Mouse (Mus musculus) stomach, embryonic 16.5 days (tissue): Measurements from ENCODE around the gene Gm10972. TPM values are rescaled to one million over a fixed set of nuclear protein-coding genes. Genes with fewer than 3 reads are reported as not detected.
A peak's percentile ranks its signal among the peaks of the same experiment; 100 is the strongest.
"Not testable (repeated sequence)": the region's sequence is repeated elsewhere in the genome, so short reads cannot be mapped to it uniquely, and the experiment has no call there.

Experiments used
- ATAC-seq: fragments of 200-750 bp; cut with Nextera tagmentation; 2 replicates; pipeline ENCODE4 v1.8.0; 2017; ENCODE audit warnings: moderate number of reproducible peaks, moderate TSS enrichment; ENCODE audit not compliant: insufficient read depth, low FRiP score
- H3K27ac ChIP-seq: fragments of 300-500 bp; sonication (generic); 2 replicates; pipeline ENCODE4 v1.5.1; 2014; ENCODE audit warnings: low read length
- H3K27me3 ChIP-seq: fragments of 300-500 bp; sonication (generic); 2 replicates; pipeline ENCODE4 v1.6.1; 2014; ENCODE audit warnings: low read length, control low read depth, mixed read lengths; ENCODE audit not compliant: control insufficient read depth, insufficient read depth
- H3K36me3 ChIP-seq: fragments of 300-500 bp; sonication (generic); 2 replicates; pipeline ENCODE4 v1.6.1; 2014; ENCODE audit warnings: low read length; ENCODE audit not compliant: control insufficient read depth, insufficient read depth
- H3K4me1 ChIP-seq: fragments of 300-500 bp; sonication (generic); 2 replicates; pipeline ENCODE4 v1.6.1; 2014; ENCODE audit warnings: low read length, control low read depth, mixed read lengths; ENCODE audit not compliant: control insufficient read depth, insufficient read depth
- H3K4me2 ChIP-seq: fragments of 300-500 bp; sonication (generic); 2 replicates; pipeline ENCODE4 v1.6.1; 2014; ENCODE audit warnings: low read depth, low read length, mixed read lengths
- H3K4me3 ChIP-seq: fragments of 300-500 bp; sonication (generic); replicated peaks from 2 replicates; pipeline ENCODE4 v1.5.1; 2014; ENCODE audit warnings: mild to moderate bottlenecking, low read length
- H3K9ac ChIP-seq: fragments of 300-500 bp; sonication (generic); 2 replicates; pipeline ENCODE4 v1.6.1; 2014; ENCODE audit warnings: low read length
- H3K9me3 ChIP-seq: fragments of 300-500 bp; sonication (generic); replicated peaks from 2 replicates; pipeline ENCODE4 v1.6.1; 2016; ENCODE audit warnings: low read length, control low read depth; ENCODE audit not compliant: control insufficient read depth
- WGBS: fragments of 180-500 bp; shearing (Covaris S2); extraction: QIAGEN DNeasy Blood & Tissue Kit; methylation state at CpG from one replicate; pipeline ENCODE4 v1.1.7; 2014; 5-methylcytosine and 5-hydroxymethylcytosine counted together
- polyA plus RNA-seq: library from polyadenylated mRNA; unstranded; fragments of >200 nt; fragmentation: Nextera tagmentation; extraction: Ambion mirVana; gene quantifications from 2 replicates; pipeline ENCODE4 v1.2.1, GENCODE M21; 2015

The Gm10972 gene
- polyA plus RNA-seq, 1 experiment from 2014 or later = not detected

GRCm38 (mm10) chr3:94679351-94679841 is 36.5 kb downstream of the Gm10972 start:
- H3K4me2 ChIP-seq = no peak overlapping the region
- H3K9me3 ChIP-seq = no peaks in the 10 kb centered on the region
- H3K36me3 ChIP-seq = no peaks in the 10 kb centered on the region
- H3K27ac ChIP-seq = peak overlapping the region; percentile 21; the same call in 1 of the 2 replicates
- WGBS = 65% methylated on average over 8 of the region's 8 CpGs
- 0 out of 2 replicates have a peak, but pooled peaks cover 3% of the 10 kb centered on the region for H3K4me1 ChIP-seq
- H3K27me3 ChIP-seq = no peaks in the 10 kb centered on the region
- no peak overlapping the region for H3K9ac ChIP-seq
- no peak overlapping the region for H3K4me3 ChIP-seq
- ATAC-seq = peak; percentile 54; the same call in 1 of the 2 replicates

- not testable (repeated sequence) for H3K36me3 ChIP-seq, H3K9me3 ChIP-seq, H3K4me2 ChIP-seq, H3K4me3 ChIP-seq, ATAC-seq, H3K9ac ChIP-seq, H3K27me3 ChIP-seq, H3K4me1 ChIP-seq
- 83% methylated on average over 12 of the region's 12 CpGs for WGBS
- H3K27ac ChIP-seq = peak overlapping the region; percentile 21; the same call in 1 of the 2 replicates
Measured at GRCm38 (mm10) chr3:94680032-94680431, 37.1 kb downstream of the Gm10972 start.

- peak; percentile 47; the same call in 1 of the 2 replicates for ATAC-seq
- no peak overlapping the region for H3K9ac ChIP-seq
- no peak overlapping the region for H3K27ac ChIP-seq
- no peak overlapping the region for H3K4me2 ChIP-seq
- no peaks in the 10 kb centered on the region for H3K9me3 ChIP-seq
- 75% methylated on average over 16 of the region's 16 CpGs for WGBS
- no peak overlapping the region for H3K4me3 ChIP-seq
- 0 out of 2 replicates have a peak, but pooled peaks cover 3% of the 10 kb centered on the region for H3K4me1 ChIP-seq
- H3K36me3 ChIP-seq = no peaks in the 10 kb centered on the region
- no peaks in the 10 kb centered on the region for H3K27me3 ChIP-seq
Measured at GRCm38 (mm10) chr3:94680783-94681182, 37.9 kb downstream of the Gm10972 start.

GRCm38 (mm10) chr3:94683646-94684045 is 40.7 kb downstream of the Gm10972 start:
- no peak for ATAC-seq
- Histone ChIP-seq H3K9me3 (no peaks in the 10 kb centered on the region), H3K4me1 (0 out of 2 replicates have a peak, but pooled peaks cover 3% of the 10 kb centered on the region), H3K4me2 (no peak overlapping the region), H3K36me3 (no peaks in the 10 kb centered on the region), H3K27ac (no peak overlapping the region), H3K4me3 (no peak overlapping the region), H3K27me3 (no peaks in the 10 kb centered on the region), H3K9ac (no peak overlapping the region)
- 77% methylated on average over 6 of the region's 6 CpGs for WGBS

GRCm38 (mm10) chr3:94685989-94686772 is 43.3 kb downstream of the Gm10972 start:
- not testable (repeated sequence) for H3K27ac ChIP-seq, H3K27me3 ChIP-seq, H3K9me3 ChIP-seq, H3K36me3 ChIP-seq, ATAC-seq, H3K4me2 ChIP-seq, H3K9ac ChIP-seq, H3K4me1 ChIP-seq, H3K4me3 ChIP-seq
- WGBS = 84% methylated on average over 8 of the region's 8 CpGs

- H3K4me3 ChIP-seq, H3K27ac ChIP-seq, H3K27me3 ChIP-seq, H3K36me3 ChIP-seq, H3K4me1 ChIP-seq, H3K9ac ChIP-seq, H3K9me3 ChIP-seq, H3K4me2 ChIP-seq, ATAC-seq: not testable (repeated sequence)
- WGBS = 68% methylated on average over 2 of the region's 3 CpGs
Measured at GRCm38 (mm10) chr3:94688698-94689097, 45.8 kb downstream of the Gm10972 start.

GRCm38 (mm10) chr3:94689195-94689594 is 46.3 kb downstream of the Gm10972 start:
- not testable (repeated sequence) for H3K36me3 ChIP-seq, H3K4me1 ChIP-seq, H3K27me3 ChIP-seq, ATAC-seq, H3K9me3 ChIP-seq, H3K4me2 ChIP-seq, H3K9ac ChIP-seq, H3K27ac ChIP-seq, H3K4me3 ChIP-seq
- 83% methylated on average over 1 of the region's 1 CpGs for WGBS

- WGBS = 62% methylated on average over 6 of the region's 6 CpGs
- H3K27ac ChIP-seq, H3K4me3 ChIP-seq, H3K4me1 ChIP-seq, H3K4me2 ChIP-seq, H3K36me3 ChIP-seq, H3K27me3 ChIP-seq, H3K9me3 ChIP-seq, ATAC-seq, H3K9ac ChIP-seq: not testable (repeated sequence)
Measured at GRCm38 (mm10) chr3:94690162-94690561, 47.2 kb downstream of the Gm10972 start.

- 0 out of 2 replicates have a peak, but pooled peaks cover 6% of the 10 kb centered on the region for H3K4me1 ChIP-seq
- H3K4me3 ChIP-seq = no peak overlapping the region
- no peaks in the 10 kb centered on the region for H3K9me3 ChIP-seq
- no peaks in the 10 kb centered on the region for H3K36me3 ChIP-seq
- H3K9ac ChIP-seq = no peak overlapping the region
- no peak overlapping the region for H3K4me2 ChIP-seq
- H3K27ac ChIP-seq = no peak overlapping the region
- ATAC-seq = no peak
- H3K27me3 ChIP-seq = no peaks in the 10 kb centered on the region
Measured at GRCm38 (mm10) chr3:94690616-94691247, 47.8 kb downstream of the Gm10972 start.
